ENCODE assay signal across 8 mouse cellular contexts in the genomic region with DNA sequence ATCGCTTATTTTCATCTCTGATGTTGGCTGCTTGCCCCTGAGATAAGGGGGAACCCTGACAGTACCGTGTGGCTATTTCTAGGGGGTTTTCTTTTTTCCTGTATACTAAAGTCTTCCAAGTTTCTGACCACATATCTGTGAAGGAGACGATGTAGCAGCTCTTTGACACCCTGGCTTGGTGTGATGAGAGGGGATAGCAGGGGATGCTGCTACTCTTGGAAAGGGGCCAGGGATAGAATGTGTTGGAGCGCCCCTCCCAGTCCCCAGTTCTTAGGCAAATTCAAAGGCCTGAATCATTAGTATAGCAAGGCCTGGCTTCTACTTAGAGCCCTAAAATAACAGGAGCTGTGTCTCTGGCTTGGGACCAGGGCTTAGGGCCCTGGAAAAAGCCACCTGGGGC. TPM values are rescaled to one million over a fixed set of nuclear protein-coding genes. Genes with fewer than 3 reads are reported as not detected.
A peak's percentile ranks its signal among the peaks of the same experiment; 100 is the strongest.
DNase-seq lines count a peak whose midpoint lies in the region; ATAC-seq and TF ChIP-seq lines count a peak whose summit lies in the region.

No protein-coding gene starts in this region.

- H3K9ac ChIP-seq in forebrain, embryonic 12.5 days: peak overlapping the region; percentile 49
- H3K9ac ChIP-seq in intestine, postnatal 0 days (ENCODE audit: low read depth, low read length): 0 out of 2 replicates have a peak overlapping the region, but pooled peaks have one; percentile 4
- peak overlapping the region; percentile 32; the same call in 1 of the 2 replicates for H3K9ac ChIP-seq in neural tube, embryonic 14.5 days (replicated peaks; ENCODE audit: low read depth, low read length)

- no peak for DNase-seq in spleen, postnatal 10 days (ENCODE audit: low spot score in 2 of 2)
- DNase-seq in embryo, embryonic 10.5 days (ENCODE audit: low spot score): no peak
- no peak for DNase-seq in layer of hippocampus, adult 11-12 months (ENCODE audit: low spot score)

- peak overlapping the region; percentile 79 for H3K4me3 ChIP-seq in megakaryocyte, embryonic 14.5 days (replicated peaks)
- 0 out of 2 replicates have a peak overlapping the region, but pooled peaks have one; percentile 5 for H3K4me3 ChIP-seq in forebrain, embryonic 12.5 days (replicated peaks)
- H3K4me3 ChIP-seq in intestine, postnatal 0 days (ENCODE audit: low read depth, low read length): no peak overlapping the region
- H3K4me3 ChIP-seq in neural tube, embryonic 14.5 days (ENCODE audit: low read depth, low read length): no peak overlapping the region

- no peaks in the 10 kb centered on the region for H3K36me3 ChIP-seq in megakaryocyte, embryonic 14.5 days (replicated peaks; ENCODE audit: low read length)
- H3K36me3 ChIP-seq in forebrain, embryonic 12.5 days (replicated peaks): no peaks in the 10 kb centered on the region
- no peaks in the 10 kb centered on the region for H3K36me3 ChIP-seq in intestine, postnatal 0 days (ENCODE audit: control insufficient read depth, insufficient read depth)
- no peaks in the 10 kb centered on the region for H3K36me3 ChIP-seq in neural tube, embryonic 14.5 days (ENCODE audit: control insufficient read depth, insufficient read depth, low read length)

- peak overlapping the region; percentile 40 for H3K4me2 ChIP-seq in forebrain, embryonic 12.5 days
- peak overlapping the region; percentile 54 for H3K4me2 ChIP-seq in intestine, postnatal 0 days (replicated peaks; ENCODE audit: low read depth)
- peak overlapping the region; percentile 23; the same call in 1 of the 2 replicates for H3K4me2 ChIP-seq in neural tube, embryonic 14.5 days (ENCODE audit: low read depth, low read length)

- TF ChIP-seq CTCF in intestine, postnatal 0 days (IDR thresholded peaks at IDR 0.05; ENCODE audit: low read depth): no peak

- peaks cover 83% of the 10 kb centered on the region for H3K27me3 ChIP-seq in megakaryocyte, embryonic 14.5 days (replicated peaks)
- H3K27me3 ChIP-seq in forebrain, embryonic 12.5 days: peaks cover 2% of the 10 kb centered on the region; the same call in 1 of the 2 replicates
- no peaks in the 10 kb centered on the region for H3K27me3 ChIP-seq in intestine, postnatal 0 days (replicated peaks; ENCODE audit: control insufficient read depth, insufficient read depth, low read length)
- no peaks in the 10 kb centered on the region for H3K27me3 ChIP-seq in neural tube, embryonic 14.5 days (ENCODE audit: control insufficient read depth, insufficient read depth, low read length)

- no peaks in the 10 kb centered on the region for H3K9me3 ChIP-seq in megakaryocyte, embryonic 14.5 days
- H3K9me3 ChIP-seq in forebrain, embryonic 12.5 days: no peaks in the 10 kb centered on the region
- no peaks in the 10 kb centered on the region for H3K9me3 ChIP-seq in intestine, postnatal 0 days (ENCODE audit: control insufficient read depth)
- H3K9me3 ChIP-seq in neural tube, embryonic 14.5 days (ENCODE audit: control insufficient read depth, low read length): no peaks in the 10 kb centered on the region

- peak overlapping the region; percentile 86 for H3K27ac ChIP-seq in forebrain, embryonic 12.5 days
- H3K27ac ChIP-seq in intestine, postnatal 0 days (ENCODE audit: low read depth, low read length): peak overlapping the region; percentile 22
- H3K27ac ChIP-seq in neural tube, embryonic 14.5 days (ENCODE audit: low read depth, low read length): peak overlapping the region; percentile 90

- 43% methylated on average over 4 of the region's 4 CpGs for WGBS in forebrain, embryonic 12.5 days
- 20% methylated on average over 4 of the region's 4 CpGs for WGBS in intestine, postnatal 0 days
- whole genome bisulfite sequencing in neural tube, embryonic 14.5 days: 23% methylated on average over 4 of the region's 4 CpGs

- no peak for ATAC-seq in megakaryocyte, adult 5-6 weeks (ENCODE audit: poor library complexity, severe bottlenecking)
- ATAC-seq in forebrain, embryonic 12.5 days (ENCODE audit: low FRiP score): peak; percentile 19; the same call in 1 of the 2 replicates
- ATAC-seq in intestine, postnatal 0 days: no peak
- peak; percentile 47; the same call in 1 of the 2 replicates for ATAC-seq in neural tube, embryonic 14.5 days (ENCODE audit: low read depth)

- H3K4me1 ChIP-seq in megakaryocyte, embryonic 14.5 days: peaks cover 12% of the 10 kb centered on the region
- peaks cover 26% of the 10 kb centered on the region for H3K4me1 ChIP-seq in forebrain, embryonic 12.5 days
- no peaks in the 10 kb centered on the region; the same call in 1 of the 2 replicates for H3K4me1 ChIP-seq in intestine, postnatal 0 days (replicated peaks; ENCODE audit: control insufficient read depth, insufficient read depth, low read length)
- peaks cover 27% of the 10 kb centered on the region for H3K4me1 ChIP-seq in neural tube, embryonic 14.5 days (ENCODE audit: control insufficient read depth, insufficient read depth, low read length)

RNA-seq across cellular contexts. Expression of gene P4ha2, which starts 13.5 kb away (rescaled TPM):
- 0.29 TPM in 1 of 2 replicates, not detected in the other for polyA plus RNA-seq in megakaryocyte, embryonic 14.5 days (2012; ENCODE audit: insufficient read depth, low replicate concordance)
- total RNA-seq in megakaryocyte, adult 5-6 weeks (2015): not detected in 2 replicates
- not detected in 2 replicates for total RNA-seq in megakaryocyte, adult 5-6 weeks (2017)
- 10.5 and 12.7 TPM in 2 replicates for polyA plus RNA-seq in forebrain, embryonic 12.5 days (2016; fragmentation: Nextera tagmentation; extraction: Ambion mirVana)
- polyA plus RNA-seq in intestine, postnatal 0 days (2015; fragmentation: Nextera tagmentation; extraction: Ambion mirVana): 6.9 and 8.3 TPM in 2 replicates
- 10.1 and 12.8 TPM in 2 replicates for polyA plus RNA-seq in neural tube, embryonic 14.5 days (2014; fragmentation: Nextera tagmentation; extraction: Ambion mirVana)

RNA-seq across cellular contexts. Expression of gene Pdlim4, which starts 44.5 kb away (rescaled TPM):
- 14.3 TPM in 1 of 2 replicates, not detected in the other for polyA plus RNA-seq in megakaryocyte, embryonic 14.5 days (2012; ENCODE audit: insufficient read depth, low replicate concordance)
- total RNA-seq in megakaryocyte, adult 5-6 weeks (2015): 0.33 and 0.82 TPM in 2 replicates
- total RNA-seq in megakaryocyte, adult 5-6 weeks (2017): 0.77 and 3.9 TPM in 2 replicates
- 38.2 and 43.8 TPM in 2 replicates for polyA plus RNA-seq in forebrain, embryonic 12.5 days (2016; fragmentation: Nextera tagmentation; extraction: Ambion mirVana)
- polyA plus RNA-seq in intestine, postnatal 0 days (2015; fragmentation: Nextera tagmentation; extraction: Ambion mirVana): 21.0 and 22.6 TPM in 2 replicates
- polyA plus RNA-seq in neural tube, embryonic 14.5 days (2014; fragmentation: Nextera tagmentation; extraction: Ambion mirVana): 26.5 and 33.1 TPM in 2 replicates

Comparison
In these comparisons a context has a peak if more than half of its experiments do, and no peak if none do; other contexts are left out.
1. H3K4me3 ChIP-seq: peak in megakaryocyte, embryonic 14.5 days (single experiment) and forebrain, embryonic 12.5 days (single experiment); none in intestine, postnatal 0 days (single experiment) and neural tube, embryonic 14.5 days (single experiment).
2. ATAC-seq: peak in forebrain, embryonic 12.5 days (single experiment) and neural tube, embryonic 14.5 days (single experiment); none in megakaryocyte, adult 5-6 weeks (single experiment) and intestine, postnatal 0 days (single experiment).
3. H3K27ac ChIP-seq: peak in every context shown above with its lines; median percentile 90 in neural tube, embryonic 14.5 days; 86 in forebrain, embryonic 12.5 days; 22 in intestine, postnatal 0 days.
4. Peak in every context shown above with its lines, with median percentiles within 50 percentile points of each other: H3K4me2 ChIP-seq and H3K9ac ChIP-seq.